Mouse (Mus musculus) lung, postnatal 0 days (tissue): ENCODE measurements at regions not wholly inside any gene's neighbourhood (a gene's known extent, or its start where the extent isn't known, plus 50 kb on each side); places are given as distances from the start of the nearest gene placed in this dataset.

Experiments used
- CTCF ChIP-seq: IDR thresholded peaks from 2 replicates; pipeline ENCODE4 v1.5.1; 2016; ENCODE audit warnings: antibody characterized with exemption, mild to moderate bottlenecking
- EP300 ChIP-seq: IDR thresholded peaks from 2 replicates; pipeline ENCODE4 v1.6.1; 2016; ENCODE audit warnings: antibody characterized with exemption, mild to moderate bottlenecking, control low read depth

DNA sequence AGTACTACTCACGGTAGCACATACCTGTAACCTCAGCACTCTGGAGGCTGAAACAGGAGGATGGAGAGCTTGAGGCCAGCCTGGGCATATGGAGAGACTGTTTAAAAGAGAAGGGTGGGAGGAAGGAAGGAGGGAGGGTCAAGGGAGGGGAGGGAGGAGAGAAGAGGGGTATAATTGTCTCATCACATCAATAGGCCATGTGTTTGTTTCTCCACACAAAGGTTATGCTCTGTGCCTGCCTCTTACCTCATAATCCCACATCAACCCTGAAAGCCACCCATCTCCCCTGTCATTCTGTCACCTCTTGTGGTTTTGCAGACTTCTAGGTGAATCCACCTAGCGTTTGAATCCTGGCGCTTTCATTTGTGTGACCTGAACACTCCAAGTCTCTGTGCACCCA lies 210.3 kb downstream of the Trim29 start:
- no peak for TF ChIP-seq CTCF
- TF ChIP-seq EP300 = no peak
